Mouse (Mus musculus) lung, postnatal 0 days (tissue): Measurements from ENCODE around the gene Zbtb38. TPM values are rescaled to one million over a fixed set of nuclear protein-coding genes. Genes with fewer than 3 reads are reported as not detected.
A peak's percentile ranks its signal among the peaks of the same experiment; 100 is the strongest.

Experiments
- ATAC-seq: fragments of 200-750 bp; cut with Nextera tagmentation; 2 replicates; pipeline ENCODE4 v1.8.0; 2017; ENCODE audit warnings: moderate library complexity
- DNase-seq: peaks from one replicate; pipeline ENCODE4 v3.0.0-alpha.2; 2016; ENCODE audit warnings: low spot score
- H3K27ac ChIP-seq: fragments of 300-500 bp; sonication (generic); 2 replicates; pipeline ENCODE4 v1.5.1; 2014; ENCODE audit warnings: antibody characterized with exemption, mild to moderate bottlenecking, low read length, mixed read lengths
- H3K27me3 ChIP-seq: fragments of 300-500 bp; sonication (generic); replicated peaks from 2 replicates; pipeline ENCODE4 v1.6.1; 2014; ENCODE audit warnings: low read length, mixed read lengths; ENCODE audit not compliant: insufficient read depth
- H3K36me3 ChIP-seq: fragments of 300-500 bp; sonication (generic); 2 replicates; pipeline ENCODE4 v1.6.1; 2014; ENCODE audit warnings: low read length, mixed read lengths; ENCODE audit not compliant: insufficient read depth
- H3K4me1 ChIP-seq: fragments of 300-500 bp; sonication (generic); 2 replicates; pipeline ENCODE4 v1.6.1; 2014; ENCODE audit warnings: antibody characterized with exemption, low read depth, low read length, mixed read lengths; ENCODE audit not compliant: insufficient read depth
- H3K4me2 ChIP-seq: fragments of 300-500 bp; sonication (generic); replicated peaks from 2 replicates; pipeline ENCODE4 v1.6.1; 2014; ENCODE audit warnings: low read depth, mild to moderate bottlenecking, low read length, moderate library complexity, mixed read lengths
- H3K4me3 ChIP-seq: fragments of 300-500 bp; sonication (generic); 2 replicates; pipeline ENCODE4 v1.5.1; 2014; ENCODE audit warnings: low read depth, low read length
- H3K9ac ChIP-seq: fragments of 300-500 bp; sonication (generic); replicated peaks from 2 replicates; pipeline ENCODE4 v1.6.1; 2014; ENCODE audit warnings: low read depth, mild to moderate bottlenecking
- H3K9me3 ChIP-seq: fragments of 300-500 bp; sonication (generic); 2 replicates; pipeline ENCODE4 v1.6.1; 2016; ENCODE audit warnings: low read length, mixed read lengths
- CTCF ChIP-seq: IDR thresholded peaks from 2 replicates; pipeline ENCODE4 v1.5.1; 2016; ENCODE audit warnings: antibody characterized with exemption, mild to moderate bottlenecking
- EP300 ChIP-seq: IDR thresholded peaks from 2 replicates; pipeline ENCODE4 v1.6.1; 2016; ENCODE audit warnings: antibody characterized with exemption, mild to moderate bottlenecking, control low read depth
- WGBS: fragments of 180-500 bp; shearing (Covaris S2); extraction: QIAGEN DNeasy Blood & Tissue Kit; methylation state at CpG from one replicate; pipeline ENCODE4 v1.1.7; 2014; 5-methylcytosine and 5-hydroxymethylcytosine counted together
- polyA plus RNA-seq: library from polyadenylated mRNA; unstranded; fragments of >200 nt; fragmentation: Nextera tagmentation; extraction: Ambion mirVana; gene quantifications from 2 replicates; pipeline ENCODE4 v1.2.1, GENCODE M21; 2015

The Zbtb38 gene
- polyA plus RNA-seq, 1 experiment from 2014 or later = 31.8 TPM

GRCm38 (mm10) chr9:96790389-96791007, 37.9 kb upstream of the Zbtb38 start:
- no peak for TF ChIP-seq EP300
- peak; percentile 56 for TF ChIP-seq CTCF
- Histone ChIP-seq H3K9me3 (no peaks in the 10 kb centered on the region), H3K4me2 (no peak overlapping the region), H3K4me1 (0 out of 2 replicates have a peak, but pooled peaks cover 3% of the 10 kb centered on the region), H3K27me3 (no peaks in the 10 kb centered on the region), H3K4me3 (no peak overlapping the region), H3K27ac (no peak overlapping the region), H3K9ac (no peak overlapping the region), H3K36me3 (no peaks in the 10 kb centered on the region)
- 51% methylated on average over 4 of the region's 4 CpGs for whole genome bisulfite sequencing
- DNase-seq (no peak), ATAC-seq (no peak)

GRCm38 (mm10) chr9:96789906-96790305, 37.3 kb upstream of the Zbtb38 start:
- no peaks in the 10 kb centered on the region for H3K9me3 ChIP-seq
- ATAC-seq (no peak), DNase-seq (no peak)
- H3K4me2 ChIP-seq = no peak overlapping the region
- TF ChIP-seq EP300 = no peak
- TF ChIP-seq CTCF = no peak
- no peak overlapping the region for H3K9ac ChIP-seq
- 79% methylated on average over 3 of the region's 3 CpGs for WGBS
- no peaks in the 10 kb centered on the region for H3K36me3 ChIP-seq
- H3K4me3 ChIP-seq = no peak overlapping the region
- no peaks in the 10 kb centered on the region for H3K4me1 ChIP-seq
- H3K27me3 ChIP-seq = no peaks in the 10 kb centered on the region
- H3K27ac ChIP-seq = no peak overlapping the region

- H3K4me3 ChIP-seq = no peak overlapping the region
- no peak overlapping the region for H3K4me2 ChIP-seq
- no peak overlapping the region for H3K9ac ChIP-seq
- H3K4me1 ChIP-seq = no peaks in the 10 kb centered on the region
- H3K36me3 ChIP-seq = no peaks in the 10 kb centered on the region
- no peaks in the 10 kb centered on the region for H3K27me3 ChIP-seq
- 79% methylated on average over 10 of the region's 10 CpGs for WGBS
- H3K9me3 ChIP-seq = no peaks in the 10 kb centered on the region
- no peak for ATAC-seq
- no peak for DNase-seq
- H3K27ac ChIP-seq = no peak overlapping the region
- no peak for TF ChIP-seq CTCF
- no peak for TF ChIP-seq EP300
Measured at GRCm38 (mm10) chr9:96787797-96788196, 35.2 kb upstream of the Zbtb38 start.

- TF ChIP-seq CTCF (no peak), EP300 (peak; percentile 55; the same call in 1 of the 2 replicates)
- Histone ChIP-seq H3K4me2 (no peak overlapping the region), H3K27me3 (no peaks in the 10 kb centered on the region), H3K4me1 (no peaks in the 10 kb centered on the region), H3K27ac (peak overlapping the region; percentile 15; the same call in 1 of the 2 replicates), H3K4me3 (no peak overlapping the region), H3K9me3 (no peaks in the 10 kb centered on the region), H3K9ac (no peak overlapping the region), H3K36me3 (no peaks in the 10 kb centered on the region)
- 18% methylated on average over 9 of the region's 9 CpGs for WGBS
- ATAC-seq = peak; percentile 53; the same call in 1 of the 2 replicates
- DNase-seq = peak; percentile 69
Measured at GRCm38 (mm10) chr9:96785871-96786342, 33.3 kb upstream of the Zbtb38 start.

- DNase-seq (no peak), ATAC-seq (no peak)
- H3K4me3 ChIP-seq = no peak overlapping the region
- H3K9ac ChIP-seq = no peak overlapping the region
- H3K36me3 ChIP-seq = no peaks in the 10 kb centered on the region
- no peak overlapping the region for H3K27ac ChIP-seq
- no peak for TF ChIP-seq CTCF
- no peak for TF ChIP-seq EP300
- H3K27me3 ChIP-seq = no peaks in the 10 kb centered on the region
- no peaks in the 10 kb centered on the region for H3K4me1 ChIP-seq
- no peak overlapping the region for H3K4me2 ChIP-seq
- no peaks in the 10 kb centered on the region for H3K9me3 ChIP-seq
- 48% methylated on average over 3 of the region's 3 CpGs for WGBS
Measured at GRCm38 (mm10) chr9:96785187-96785586, 32.6 kb upstream of the Zbtb38 start.

- DNase-seq = no peak
- Histone ChIP-seq H3K4me3 (no peak overlapping the region), H3K4me1 (no peaks in the 10 kb centered on the region), H3K9me3 (no peaks in the 10 kb centered on the region), H3K27me3 (no peaks in the 10 kb centered on the region), H3K27ac (no peak overlapping the region), H3K4me2 (no peak overlapping the region), H3K9ac (no peak overlapping the region), H3K36me3 (no peaks in the 10 kb centered on the region)
- WGBS = 74% methylated on average over 9 of the region's 9 CpGs
- TF ChIP-seq EP300 (no peak), CTCF (no peak)
- ATAC-seq = peak; percentile 27; the same call in 1 of the 2 replicates
Measured at GRCm38 (mm10) chr9:96783667-96784066, 31.0 kb upstream of the Zbtb38 start.

GRCm38 (mm10) chr9:96783258-96783657, 30.6 kb upstream of the Zbtb38 start:
- Histone ChIP-seq H3K36me3 (no peaks in the 10 kb centered on the region), H3K9me3 (no peaks in the 10 kb centered on the region), H3K27ac (no peak overlapping the region), H3K9ac (no peak overlapping the region), H3K4me1 (no peaks in the 10 kb centered on the region), H3K4me3 (no peak overlapping the region), H3K4me2 (no peak overlapping the region), H3K27me3 (no peaks in the 10 kb centered on the region)
- WGBS = 47% methylated on average over 5 of the region's 5 CpGs
- DNase-seq (peak; percentile 27), ATAC-seq (peak; percentile 61)
- TF ChIP-seq CTCF (no peak), EP300 (no peak)
